Mouse (Mus musculus) MEL (cell line): ENCODE data around the gene Dlk2. TPM values are rescaled to one million over a fixed set of nuclear protein-coding genes. Genes with fewer than 3 reads are reported as not detected.
A peak's percentile ranks its signal among the peaks of the same experiment; 100 is the strongest.

ENCODE experiments used
- DNase-seq: peaks from one replicate; pipeline ENCODE4 v3.0.0; 2011; ENCODE audit warnings: low read depth, low spot score
- H3K27ac ChIP-seq: 2 replicates; pipeline ENCODE4 v1.5.1; 2012; ENCODE audit warnings: low read depth, mild to moderate bottlenecking, control low read depth, low read length, moderate library complexity; ENCODE audit not compliant: control insufficient read depth
- H3K27me3 ChIP-seq, 2 experiments: fragments of 150-350 bp in 1 of 2; sonication (generic) in 1 of 2; 2 replicates each; pipeline ENCODE4 v1.6.1; 2012; ENCODE audit warnings: low read length in 2 of 2, mild to moderate bottlenecking in 2 of 2, improper control_type of control experiment in 1 of 2, moderate library complexity in 1 of 2; ENCODE audit not compliant: insufficient read depth in 2 of 2, control insufficient read depth in 1 of 2
- H3K36me3 ChIP-seq, 2 experiments: 2 replicates each; pipeline ENCODE4 v1.6.1; 2012 to 2014; ENCODE audit warnings: low read length in 2 of 2, improper control_type of control experiment in 1 of 2, inconsistent platforms in 1 of 2, mild to moderate bottlenecking in 1 of 2; ENCODE audit not compliant: insufficient read depth in 2 of 2, control insufficient read depth in 1 of 2
- H3K4me1 ChIP-seq, 2 experiments: fragments of 150-350 bp in 1 of 2; sonication (generic) in 1 of 2; 2 replicates each; pipeline ENCODE4 v1.6.1; 2012; ENCODE audit warnings: low read length in 2 of 2, improper control_type of control experiment in 1 of 2, mild to moderate bottlenecking in 1 of 2; ENCODE audit not compliant: insufficient read depth in 2 of 2, control insufficient read depth in 1 of 2
- H3K4me3 ChIP-seq, 2 experiments: fragments of 150-350 bp in 1 of 2; sonication (generic) in 1 of 2; 2 replicates each; pipeline ENCODE4 v1.5.1; 2012; ENCODE audit warnings: low read depth in 2 of 2, low read length in 2 of 2, mild to moderate bottlenecking in 2 of 2, moderate library complexity in 2 of 2, control low read depth in 1 of 2, improper control_type of control experiment in 1 of 2; ENCODE audit not compliant: control insufficient read depth in 1 of 2, insufficient read depth in 1 of 2
- H3K79me2 ChIP-seq: 2 replicates; pipeline ENCODE4 v1.6.1; 2012; ENCODE audit warnings: mild to moderate bottlenecking, low read length, moderate library complexity; ENCODE audit not compliant: control insufficient read depth, poor library complexity, insufficient read depth
- H3K9ac ChIP-seq: 2 replicates; pipeline ENCODE4 v1.6.1; 2012; ENCODE audit warnings: low read depth, mild to moderate bottlenecking, control low read depth, low read length, moderate library complexity; ENCODE audit not compliant: control insufficient read depth, poor library complexity, severe bottlenecking
- H3K9me3 ChIP-seq: fragments of 150-350 bp; sonication (generic); replicated peaks from 2 replicates; pipeline ENCODE4 v1.6.1; 2012; ENCODE audit warnings: mild to moderate bottlenecking, low read length, improper control_type of control experiment, moderate library complexity; ENCODE audit not compliant: insufficient read depth
- BHLHE40 ChIP-seq: IDR thresholded peaks from 2 replicates; pipeline ENCODE4 v1.6.1; 2012; ENCODE audit warnings: low read depth, mild to moderate bottlenecking, inconsistent platforms, low read length, improper control_type of control experiment, borderline replicate concordance
- ELF1 ChIP-seq: IDR thresholded peaks from 2 replicates; pipeline ENCODE4 v1.6.1; 2014; ENCODE audit warnings: low read depth, mild to moderate bottlenecking, inconsistent platforms, low read length, improper control_type of control experiment, moderate library complexity
- EP300 ChIP-seq, 2 experiments: IDR thresholded peaks; 2 replicates each; pipeline ENCODE4 v1.6.1; 2011; ENCODE audit warnings: improper control_type of control experiment in 2 of 2, low read length in 2 of 2, low read depth in 1 of 2, mild to moderate bottlenecking in 1 of 2
- HCFC1 ChIP-seq: IDR thresholded peaks from 2 replicates; pipeline ENCODE4 v1.6.1; 2012; ENCODE audit warnings: low read depth, mild to moderate bottlenecking, inconsistent platforms, low read length, improper control_type of control experiment, moderate library complexity
- KAT2A ChIP-seq: conservative IDR thresholded peaks from 2 replicates; pipeline ENCODE4 v1.6.1; 2012; ENCODE audit warnings: low read depth, low read length, improper control_type of control experiment, inconsistent platforms
- MAX ChIP-seq: IDR thresholded peaks from 2 replicates; pipeline ENCODE4 v1.6.1; 2011; ENCODE audit warnings: low read length, improper control_type of control experiment
- MAZ ChIP-seq: IDR thresholded peaks from 2 replicates; pipeline ENCODE4 v1.6.1; 2012; ENCODE audit warnings: low read depth, mild to moderate bottlenecking, inconsistent platforms, low read length, improper control_type of control experiment
- MXI1 ChIP-seq: IDR thresholded peaks from 2 replicates; pipeline ENCODE4 v1.6.1; 2011; ENCODE audit warnings: mild to moderate bottlenecking, low read depth, low read length, improper control_type of control experiment
- MYC ChIP-seq: IDR thresholded peaks from 2 replicates; pipeline ENCODE4 v1.6.1; 2011; ENCODE audit warnings: low read depth, mild to moderate bottlenecking, low read length, improper control_type of control experiment, moderate library complexity
- NRF1 ChIP-seq: IDR thresholded peaks from 2 replicates; pipeline ENCODE4 v1.6.1; 2014; ENCODE audit warnings: low read depth, mild to moderate bottlenecking, inconsistent platforms, low read length, improper control_type of control experiment, moderate library complexity; ENCODE audit not compliant: poor library complexity, insufficient read depth, severe bottlenecking
- POLR2A ChIP-seq, 2 experiments: IDR thresholded peaks; 2 replicates each; pipeline ENCODE4 v1.6.1; 2011 to 2012; ENCODE audit warnings: low read length in 2 of 2, mild to moderate bottlenecking in 2 of 2, control low read depth in 1 of 2, improper control_type of control experiment in 1 of 2, low read depth in 1 of 2, moderate library complexity in 1 of 2; ENCODE audit not compliant: control insufficient read depth in 1 of 2, insufficient read depth in 1 of 2, poor library complexity in 1 of 2
- POLR2AphosphoS2 ChIP-seq: IDR thresholded peaks from 2 replicates; pipeline ENCODE4 v1.6.1; 2011; ENCODE audit warnings: low read length, improper control_type of control experiment
- RAD21 ChIP-seq: IDR thresholded peaks from 2 replicates; pipeline ENCODE4 v1.6.1; 2011; ENCODE audit warnings: mild to moderate bottlenecking, low read depth, low read length, improper control_type of control experiment
- SIN3A ChIP-seq: IDR thresholded peaks from 2 replicates; pipeline ENCODE4 v1.6.1; 2012; ENCODE audit warnings: low read length, improper control_type of control experiment, inconsistent platforms
- SMC3 ChIP-seq: IDR thresholded peaks from 2 replicates; pipeline ENCODE4 v1.6.1; 2011; ENCODE audit warnings: low read depth, low read length, improper control_type of control experiment
- TAL1 ChIP-seq: IDR thresholded peaks from 2 replicates; pipeline ENCODE4 v1.6.1; 2012; ENCODE audit warnings: mild to moderate bottlenecking, inconsistent platforms, low read length, moderate library complexity, mixed read lengths
- TCF12 ChIP-seq: IDR thresholded peaks from 2 replicates; pipeline ENCODE4 v1.6.1; 2014; ENCODE audit warnings: low read depth, mild to moderate bottlenecking, inconsistent platforms, low read length, improper control_type of control experiment, moderate library complexity
- UBTF ChIP-seq: IDR thresholded peaks from 2 replicates; pipeline ENCODE4 v1.6.1; 2012; ENCODE audit warnings: low read depth, mild to moderate bottlenecking, inconsistent platforms, low read length, improper control_type of control experiment, moderate library complexity, borderline replicate concordance; ENCODE audit not compliant: insufficient read depth
- polyA plus RNA-seq, 2 experiments: library from polyadenylated mRNA; stranded (reverse) in 1 of 2; unstranded in 1 of 2; fragments of >175 nt in 1 of 2; fragments of >200 nt in 1 of 2; gene quantifications; 2 replicates each; pipeline versions ENCODE4 v1.2.1 to v1.2.4; 2012; ENCODE audit warnings: low replicate concordance in 2 of 2, low read depth in 1 of 2; ENCODE audit not compliant: insufficient read length in 2 of 2, insufficient read depth in 1 of 2, missing spikeins in 1 of 2
- total RNA-seq: library from RNA; depleted of rRNA; stranded (reverse); fragments of 300-350 nt; gene quantifications from 2 replicates; pipeline ENCODE4 v1.2.3, GENCODE M21; 2012

The Dlk2 gene
- total and polyA plus RNA-seq, 3 experiments, result 0.07 TPM; not detected in 2

DNA sequence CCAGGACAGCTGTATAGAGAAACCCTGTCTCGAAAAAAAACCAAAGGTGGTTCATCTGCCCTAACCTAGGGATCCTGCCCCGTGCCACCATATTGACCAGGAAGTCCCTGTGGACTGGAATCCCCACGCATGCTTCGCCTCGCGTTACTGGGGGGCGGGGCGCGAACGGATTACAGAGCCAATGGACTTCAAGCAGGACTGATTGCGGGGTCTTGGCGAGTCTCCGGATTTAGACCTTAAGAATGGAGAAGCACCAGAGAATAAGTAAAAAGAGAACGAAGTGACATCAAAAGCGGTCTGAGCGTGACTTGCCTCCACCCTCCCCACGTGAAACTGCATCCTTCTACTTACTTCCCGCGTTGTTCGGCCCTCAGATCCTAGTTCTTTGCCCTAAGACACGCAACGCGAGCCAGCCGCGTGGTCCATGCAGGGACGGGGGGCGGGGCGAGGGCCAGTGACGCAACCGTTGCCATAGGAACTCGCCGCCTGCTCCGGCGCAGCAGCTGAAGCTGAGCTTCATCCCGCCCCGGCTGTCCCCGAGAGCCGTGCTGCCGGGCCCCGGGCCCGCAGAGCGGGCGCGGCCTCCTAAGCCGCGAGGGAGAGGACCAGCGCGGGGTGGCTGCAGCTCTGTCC, 43.7 kb upstream of the Dlk2 start, which contains the start of gene Lrrc73:
TSS of gene Lrrc73 (plus strand) at position 80 of the 633 bp plus-strand sequence.
- DNase-seq, result peak; percentile 91
- Histone ChIP-seq H3K9me3 (no peaks in the 10 kb centered on the region), H3K79me2 (peaks cover 7% of the 10 kb centered on the region), H3K4me1 (peaks cover 0 to 15% of the 10 kb centered on the region in 2 experiments; a peak in 2 of 4 replicates), H3K9ac (peak within 1 kb of the TSS; percentile 62), H3K27me3 (no peaks in the 10 kb centered on the region), H3K4me3 (peak within 1 kb of the TSS; percentile 64 to 66), H3K36me3 (peaks cover 0 to 4% of the 10 kb centered on the region in 2 experiments; a peak in 2 of 4 replicates), H3K27ac (peak within 1 kb of the TSS; percentile 15)
- TF ChIP-seq TAL1 (no peak), NRF1 (peak; percentile 46; the same call in 1 of the 2 replicates), KAT2A (no peak), EP300 (IDR thresholded peaks at IDR 0.05; ENCODE audit: low read depth in 1 of 2, low read length in 2 of 2) (no peak), ELF1 (peak; percentile 68), SMC3 (no peak), HCFC1 (peak; percentile 32; the same call in 1 of the 2 replicates), BHLHE40 (no peak), MAX (peak; percentile 88), MYC (peak; percentile 92), SIN3A (peak; percentile 89), RAD21 (no peak), UBTF (no peak), TCF12 (no peak), POLR2AphosphoS2 (no peak), MXI1 (peak; percentile 98), MAZ (no peak), POLR2A (IDR thresholded peaks at IDR 0.05; ENCODE audit: control insufficient read depth in 1 of 2, insufficient read depth in 1 of 2, low read depth in 1 of 2, low read length in 2 of 2, poor library complexity in 1 of 2) (0 out of 4 replicates have a peak, but pooled peaks of 1 of the 2 experiments have one; percentile 18)

DNA sequence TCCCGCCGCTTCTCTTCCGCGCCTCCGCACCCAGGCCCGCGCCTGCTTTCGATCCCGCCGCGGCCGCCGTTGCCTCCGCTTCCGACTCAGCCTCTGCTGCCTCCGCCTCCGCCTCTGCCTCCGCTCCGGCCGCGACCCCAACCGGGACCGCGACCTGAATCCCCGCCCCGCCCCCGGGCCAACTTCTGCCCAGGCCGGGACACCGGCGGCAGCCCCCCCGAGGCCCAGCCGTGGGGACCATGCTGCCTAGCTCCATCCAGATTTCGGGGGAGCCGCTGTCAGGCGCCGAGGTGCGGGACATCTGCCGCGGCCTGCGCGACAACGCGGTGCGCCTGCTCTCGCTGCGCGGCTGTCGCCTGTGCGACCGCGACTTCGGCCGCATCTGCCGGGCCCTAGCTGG, 43.1 kb upstream of the Dlk2 start:
- DNase-seq, result peak; percentile 39
- no peaks in the 10 kb centered on the region for H3K9me3 ChIP-seq
- peaks cover 1% of the 10 kb centered on the region for H3K79me2 ChIP-seq
- no peaks in the 10 kb centered on the region for H3K27me3 ChIP-seq
- no peak overlapping the region for H3K27ac ChIP-seq
- peaks cover 0 to 2% of the 10 kb centered on the region in 2 experiments; a peak in 2 of 4 replicates for H3K36me3 ChIP-seq
- peaks cover 0 to 10% of the 10 kb centered on the region in 2 experiments; a peak in 2 of 4 replicates for H3K4me1 ChIP-seq
- peak overlapping the region; percentile 62 for H3K9ac ChIP-seq
- 0 out of 4 replicates have a peak, but pooled peaks of 1 of the 2 experiments have one; percentile 7 for TF ChIP-seq POLR2A (IDR thresholded peaks at IDR 0.05; ENCODE audit: control insufficient read depth in 1 of 2, insufficient read depth in 1 of 2, low read depth in 1 of 2, low read length in 2 of 2, poor library complexity in 1 of 2)
- TF ChIP-seq SIN3A, result no peak
- 0 out of 2 replicates have a peak, but pooled peaks have one; percentile 19 for TF ChIP-seq NRF1
- H3K4me3 ChIP-seq, result peak overlapping the region; percentile 40 to 66
